Mouse (Mus musculus): ENCODE measurements around the gene Amz1.

GRCm38 (mm10) chr5:140762540-140762939 lies 38.6 kb downstream of the Amz1 start:
- TF ChIP-seq CTCF (IDR thresholded peaks at IDR 0.05; ENCODE audit: borderline replicate concordance, control insufficient read depth, extremely low read depth, insufficient read depth, low read length, poor library complexity) (no peak), POLR2A (IDR thresholded peaks at IDR 0.05; ENCODE audit: control insufficient read depth, extremely low read depth, insufficient read depth, low read length, poor library complexity) (no peak)
